Mouse (Mus musculus): Measurements from ENCODE around the gene Cd9.
A peak's percentile ranks its signal among the peaks of the same experiment; 100 is the strongest.
"Not testable (repeated sequence)": the region's sequence is repeated elsewhere in the genome, so short reads cannot be mapped to it uniquely, and the experiment has no call there.

The Cd9 gene

GRCm38 (mm10) chr6:125498062-125498461 is 3.5 kb upstream of the Cd9 start:
- DNase-seq (ENCODE audit: low spot score) = no peak

GRCm38 (mm10) chr6:125496417-125496816 is 1.8 kb upstream of the Cd9 start:
- no peak for DNase-seq (ENCODE audit: low spot score)

GRCm38 (mm10) chr6:125495361-125495760 is 770 bp upstream of the Cd9 start:
- no peak for DNase-seq (ENCODE audit: low spot score)

- DNase-seq (ENCODE audit: low spot score) = peak; percentile 84
Observed at GRCm38 (mm10) chr6:125493147-125493546, 1.4 kb downstream of the Cd9 start.

GRCm38 (mm10) chr6:125492664-125493063 is 1.9 kb downstream of the Cd9 start:
- no peak for DNase-seq (ENCODE audit: low spot score)

GRCm38 (mm10) chr6:125492033-125492432 is 2.6 kb downstream of the Cd9 start:
- no peak for DNase-seq (ENCODE audit: low spot score)

- DNase-seq (ENCODE audit: low spot score) = no peak
Observed at GRCm38 (mm10) chr6:125491393-125491792, 3.2 kb downstream of the Cd9 start.

GRCm38 (mm10) chr6:125489881-125490559 is 4.6 kb downstream of the Cd9 start:
- DNase-seq (ENCODE audit: low spot score) = peak; percentile 68

GRCm38 (mm10) chr6:125485589-125485988 is 9.0 kb downstream of the Cd9 start:
- no peak for DNase-seq (ENCODE audit: low spot score)

GRCm38 (mm10) chr6:125484721-125485120 is 9.9 kb downstream of the Cd9 start:
- no peak for DNase-seq (ENCODE audit: low spot score)

GRCm38 (mm10) chr6:125484313-125484660 is 10.3 kb downstream of the Cd9 start:
- DNase-seq (ENCODE audit: low spot score) = not testable (repeated sequence)

- DNase-seq (ENCODE audit: low spot score) = no peak
Observed at GRCm38 (mm10) chr6:125483515-125484312, 10.9 kb downstream of the Cd9 start.

GRCm38 (mm10) chr6:125482427-125482831 is 12.2 kb downstream of the Cd9 start:
- peak; percentile 62 for DNase-seq (ENCODE audit: low spot score)

GRCm38 (mm10) chr6:125481667-125482390 is 12.8 kb downstream of the Cd9 start:
- peak; percentile 70 for DNase-seq (ENCODE audit: low spot score)

- peak; percentile 77 for DNase-seq (ENCODE audit: low spot score)
Observed at GRCm38 (mm10) chr6:125480396-125481361, 13.9 kb downstream of the Cd9 start.

- DNase-seq (ENCODE audit: low spot score) = no peak
Observed at GRCm38 (mm10) chr6:125479359-125479758, 15.2 kb downstream of the Cd9 start.

GRCm38 (mm10) chr6:125478135-125479128 is 16.2 kb downstream of the Cd9 start:
- DNase-seq (ENCODE audit: low spot score) = peak; percentile 76

- peak; percentile 54 for DNase-seq (ENCODE audit: low spot score)
Observed at GRCm38 (mm10) chr6:125476826-125477589, 17.6 kb downstream of the Cd9 start.

GRCm38 (mm10) chr6:125476090-125476489 is 18.5 kb downstream of the Cd9 start:
- DNase-seq (ENCODE audit: low spot score) = no peak

GRCm38 (mm10) chr6:125475184-125475583 is 19.4 kb downstream of the Cd9 start:
- DNase-seq (ENCODE audit: low spot score) = no peak
